Mouse (Mus musculus) limb, embryonic 14.5 days (tissue): Measurements from ENCODE around the gene Aspa. TPM values are rescaled to one million over a fixed set of nuclear protein-coding genes. Genes with fewer than 3 reads are reported as not detected.

Source experiments
- ATAC-seq: fragments of 200-750 bp; cut with Nextera tagmentation; 2 replicates; pipeline ENCODE4 v1.8.0; 2017; ENCODE audit warnings: low read depth, moderate number of reproducible peaks, moderate TSS enrichment; ENCODE audit not compliant: low FRiP score
- DNase-seq: peaks from one replicate; pipeline ENCODE4 v3.0.0-alpha.2; 2015; ENCODE audit warnings: low spot score
- H3K27ac ChIP-seq: fragments of 300-500 bp; sonication (generic); replicated peaks from 2 replicates; pipeline ENCODE4 v1.5.1; 2014; ENCODE audit warnings: low read depth, mild to moderate bottlenecking, low read length, moderate library complexity, mixed read lengths
- H3K27me3 ChIP-seq: fragments of 300-500 bp; sonication (generic); 2 replicates; pipeline ENCODE4 v1.6.1; 2014; ENCODE audit warnings: low read length, mixed read lengths; ENCODE audit not compliant: control insufficient read depth, insufficient read depth
- H3K36me3 ChIP-seq: fragments of 300-500 bp; sonication (generic); 2 replicates; pipeline ENCODE4 v1.6.1; 2014; ENCODE audit warnings: mild to moderate bottlenecking, low read length, moderate library complexity, mixed read lengths; ENCODE audit not compliant: control insufficient read depth, insufficient read depth
- H3K4me1 ChIP-seq: fragments of 300-500 bp; sonication (generic); 2 replicates; pipeline ENCODE4 v1.6.1; 2014; ENCODE audit warnings: antibody characterized with exemption, low read length, mixed read lengths; ENCODE audit not compliant: control insufficient read depth, insufficient read depth
- H3K4me2 ChIP-seq: fragments of 300-500 bp; sonication (generic); replicated peaks from 2 replicates; pipeline ENCODE4 v1.6.1; 2014; ENCODE audit warnings: low read depth, mild to moderate bottlenecking, low read length, moderate library complexity; ENCODE audit not compliant: severe bottlenecking
- H3K4me3 ChIP-seq: fragments of 300-500 bp; sonication (generic); replicated peaks from 2 replicates; pipeline ENCODE4 v1.5.1; 2014; ENCODE audit warnings: low read length
- H3K9ac ChIP-seq: fragments of 300-500 bp; sonication (generic); 2 replicates; pipeline ENCODE4 v1.6.1; 2014; ENCODE audit warnings: mild to moderate bottlenecking, low read depth, low read length, moderate library complexity; ENCODE audit not compliant: severe bottlenecking
- H3K9me3 ChIP-seq: fragments of 300-500 bp; sonication (generic); 2 replicates; pipeline ENCODE4 v1.6.1; 2016; ENCODE audit warnings: low read length; ENCODE audit not compliant: control insufficient read depth
- POLR2A ChIP-seq: fragments of 200-500 bp; IDR thresholded peaks from 2 replicates; pipeline ENCODE4 v1.8.0; 2012; ENCODE audit warnings: inconsistent platforms, mild to moderate bottlenecking, moderate library complexity, borderline replicate concordance; ENCODE audit not compliant: insufficient read depth, insufficient read length; ENCODE audit errors: extremely low read depth
- WGBS: fragments of 180-500 bp; shearing (Covaris S2); extraction: QIAGEN DNeasy Blood & Tissue Kit; methylation state at CpG from one replicate; pipeline ENCODE4 v1.1.7; 2014; 5-methylcytosine and 5-hydroxymethylcytosine counted together
- polyA plus RNA-seq, 2 experiments: library from polyadenylated mRNA; depleted of rRNA in 1 of 2; stranded (reverse) in 1 of 2; unstranded in 1 of 2; fragments of >200 nt; fragmentation: Nextera tagmentation in 1 of 2; extraction: Ambion mirVana in 1 of 2; gene quantifications; 2 replicates each; pipeline versions ENCODE4 v1.2.1 to v1.2.3; 2012 to 2014

The Aspa gene
- polyA plus RNA-seq, 2 experiments: 1.0 to 1.1 TPM

DNA sequence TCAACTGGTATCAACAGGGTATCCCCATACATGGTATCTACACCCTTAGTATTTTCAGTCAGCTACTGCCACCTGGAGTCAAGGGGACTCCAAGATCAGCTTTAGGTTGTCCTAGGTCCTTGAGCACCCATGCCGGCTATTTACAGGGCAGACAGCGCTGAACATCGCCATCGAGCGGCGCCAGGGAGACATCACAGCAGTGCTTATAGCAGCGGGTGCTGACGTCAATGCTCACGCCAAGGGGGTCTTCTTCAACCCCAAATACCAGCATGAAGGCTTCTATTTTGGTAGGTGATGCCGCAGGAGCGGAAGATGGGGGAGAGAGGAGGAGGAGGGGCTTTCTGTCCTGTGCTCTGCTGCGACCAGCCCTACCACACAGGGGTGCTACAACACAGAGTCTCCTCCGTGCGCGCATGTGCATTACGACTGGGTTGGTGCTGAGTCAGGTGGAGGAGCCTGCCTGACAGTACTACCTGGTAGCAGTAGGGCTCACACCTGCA, 47.8 kb downstream of the Aspa start:
- H3K4me2 ChIP-seq: peak overlapping the region; percentile 48
- H3K27me3 ChIP-seq: no peaks in the 10 kb centered on the region
- peak overlapping the region; percentile 45 for H3K9ac ChIP-seq
- no peak for TF ChIP-seq POLR2A
- 3% methylated on average over 16 of the region's 16 CpGs for WGBS
- peak; percentile 63 for DNase-seq
- peak overlapping the region; percentile 28 for H3K4me3 ChIP-seq
- H3K36me3 ChIP-seq: no peaks in the 10 kb centered on the region
- no peaks in the 10 kb centered on the region; the same call in 1 of the 2 replicates for H3K4me1 ChIP-seq
- no peak overlapping the region for H3K27ac ChIP-seq
- H3K9me3 ChIP-seq: no peaks in the 10 kb centered on the region
- ATAC-seq: peak; percentile 81

DNA sequence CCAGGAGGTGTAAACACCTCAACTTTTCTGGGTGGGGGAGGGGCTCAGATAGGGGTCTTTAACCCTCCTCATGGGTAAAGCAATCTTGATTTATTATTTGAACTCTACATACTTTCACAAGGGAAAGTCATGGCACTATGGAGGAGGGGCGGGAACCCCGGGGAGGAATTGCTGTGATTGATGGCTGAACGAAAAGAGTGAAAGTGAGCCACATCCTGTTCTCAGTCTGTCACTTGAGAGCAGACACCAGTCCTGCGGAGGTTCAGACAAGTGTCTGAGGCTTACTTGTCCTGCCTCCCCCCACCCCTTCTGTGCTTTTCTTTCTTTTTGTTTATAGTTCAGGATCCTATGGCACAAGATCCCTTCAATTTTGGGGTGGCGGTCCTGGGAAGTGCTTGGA, 48.7 kb downstream of the Aspa start:
- Histone ChIP-seq H3K4me1 (no peaks in the 10 kb centered on the region; the same call in 1 of the 2 replicates), H3K9me3 (no peaks in the 10 kb centered on the region), H3K9ac (no peak overlapping the region), H3K27ac (no peak overlapping the region), H3K27me3 (no peaks in the 10 kb centered on the region), H3K36me3 (no peaks in the 10 kb centered on the region), H3K4me3 (no peak overlapping the region), H3K4me2 (no peak overlapping the region)
- 36% methylated on average over 5 of the region's 5 CpGs for WGBS
- TF ChIP-seq POLR2A: no peak
- ATAC-seq (no peak), DNase-seq (no peak)

DNA sequence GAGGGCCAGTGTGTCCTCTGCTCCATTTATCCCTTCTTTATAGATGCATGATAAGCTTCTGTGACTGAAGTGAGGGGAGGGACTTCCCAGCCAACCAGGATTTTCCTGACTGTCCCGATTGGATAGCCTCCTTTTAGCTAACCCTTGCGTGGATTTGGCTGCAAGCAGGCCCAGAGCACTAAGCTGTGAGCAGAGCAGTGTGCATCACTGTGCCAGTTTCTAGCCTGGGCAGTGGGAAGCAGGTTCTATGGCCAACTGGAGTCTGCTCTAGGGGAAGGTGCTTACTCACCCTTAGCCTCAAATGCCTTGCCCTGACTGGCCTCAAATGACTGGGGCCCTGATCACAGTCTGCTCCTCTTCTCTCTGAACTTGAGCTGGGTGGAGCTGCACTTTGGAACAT, 54.6 kb downstream of the Aspa start:
- no peaks in the 10 kb centered on the region for H3K4me1 ChIP-seq
- ATAC-seq (no peak), DNase-seq (no peak)
- H3K4me3 ChIP-seq: no peak overlapping the region
- no peak for TF ChIP-seq POLR2A
- no peak overlapping the region for H3K9ac ChIP-seq
- H3K9me3 ChIP-seq: no peaks in the 10 kb centered on the region
- no peak overlapping the region for H3K27ac ChIP-seq
- no peaks in the 10 kb centered on the region for H3K27me3 ChIP-seq
- H3K4me2 ChIP-seq: no peak overlapping the region
- no peaks in the 10 kb centered on the region for H3K36me3 ChIP-seq
- 38% methylated on average over 2 of the region's 2 CpGs for WGBS

- TF ChIP-seq POLR2A: no peak
- 77% methylated on average over 7 of the region's 7 CpGs for WGBS
- Histone ChIP-seq H3K4me3 (no peak within 1 kb of the TSS), H3K27ac (no peak within 1 kb of the TSS), H3K4me2 (no peak within 1 kb of the TSS), H3K27me3 (no peaks in the 10 kb centered on the region), H3K9me3 (no peaks in the 10 kb centered on the region), H3K36me3 (no peaks in the 10 kb centered on the region), H3K4me1 (no peaks in the 10 kb centered on the region), H3K9ac (no peak within 1 kb of the TSS)
- ATAC-seq: no peak
- DNase-seq: peak; percentile 16
Observed at GRCm38 (mm10) chr11:73267267-73267666, 62.1 kb downstream of the Aspa start, which contains the start of gene Trpv3. Trpv3 (plus strand) TSS chr11:73267388.

GRCm38 (mm10) chr11:73261385-73261784, 68.0 kb downstream of the Aspa start:
- Histone ChIP-seq H3K4me1 (no peaks in the 10 kb centered on the region), H3K9me3 (no peaks in the 10 kb centered on the region), H3K27ac (no peak overlapping the region), H3K4me2 (no peak overlapping the region), H3K9ac (no peak overlapping the region), H3K4me3 (no peak overlapping the region), H3K27me3 (no peaks in the 10 kb centered on the region), H3K36me3 (no peaks in the 10 kb centered on the region)
- ATAC-seq: no peak
- DNase-seq: no peak
- no peak for TF ChIP-seq POLR2A
- WGBS: 68% methylated on average over 1 of the region's 1 CpGs

DNA sequence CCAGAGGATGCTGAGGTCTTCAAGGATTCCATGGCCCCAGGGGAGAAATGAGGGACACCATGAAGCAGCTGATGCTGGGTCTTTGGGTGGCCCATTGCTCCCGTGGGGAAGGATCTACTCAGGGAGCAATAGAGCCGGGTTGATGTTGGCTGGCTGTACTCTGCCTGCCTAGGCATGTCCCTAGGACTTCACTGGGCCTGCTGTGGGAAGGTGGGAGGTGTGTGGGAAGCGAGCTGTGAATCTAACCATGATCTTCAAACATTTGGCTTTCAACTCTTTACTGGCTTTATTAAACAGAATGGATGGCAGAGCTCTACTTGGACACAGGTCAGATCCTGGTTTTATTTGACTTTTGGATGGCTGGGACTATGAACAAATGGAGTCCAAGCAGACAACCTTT, 68.9 kb downstream of the Aspa start:
- Histone ChIP-seq H3K4me3 (no peak overlapping the region), H3K9ac (no peak overlapping the region), H3K4me2 (no peak overlapping the region), H3K4me1 (no peaks in the 10 kb centered on the region), H3K36me3 (no peaks in the 10 kb centered on the region), H3K9me3 (no peaks in the 10 kb centered on the region), H3K27ac (no peak overlapping the region), H3K27me3 (no peaks in the 10 kb centered on the region)
- ATAC-seq (no peak), DNase-seq (no peak)
- WGBS: 69% methylated on average over 3 of the region's 3 CpGs
- TF ChIP-seq POLR2A: no peak
